Mouse (Mus musculus) heart, adult 2 months (tissue): ENCODE data around the gene Slamf6.

Source experiments
- CTCF ChIP-seq: fragments of 200-600 bp; IDR thresholded peaks from 2 replicates; pipeline ENCODE4 v1.8.1; 2022; ENCODE audit warnings: antibody characterized with exemption, mild to moderate bottlenecking, moderate library complexity
- EP300 ChIP-seq: fragments of 200-500 bp; IDR thresholded peaks from 2 replicates; pipeline ENCODE4 v1.6.1; 2011; ENCODE audit warnings: low read depth, low read length, control low read depth; ENCODE audit not compliant: insufficient read depth

- TF ChIP-seq EP300: no peak
- no peak for TF ChIP-seq CTCF
Observed at GRCm38 (mm10) chr1:171966054-171966790, 48.9 kb downstream of the Slamf6 start.
